Mouse (Mus musculus): ENCODE data around the gene Cdkn2b.

- no peak for TF ChIP-seq CTCF (IDR thresholded peaks at IDR 0.05; ENCODE audit: control insufficient read depth, insufficient read depth, low read length)
- TF ChIP-seq POLR2A (IDR thresholded peaks at IDR 0.05; ENCODE audit: borderline replicate concordance, control insufficient read depth, low read depth, low read length): no peak
Measured at GRCm38 (mm10) chr4:89272101-89272718, 38.6 kb downstream of the Cdkn2b start.

Data from bone marrow, adult 2 months (tissue).